Mouse (Mus musculus) kidney, adult 10 weeks (tissue): ENCODE measurements around the gene C130032M10Rik. TPM values are rescaled to one million over a fixed set of nuclear protein-coding genes. Genes with fewer than 3 reads are reported as not detected.

ENCODE experiments used
- polyA plus RNA-seq: library from polyadenylated mRNA; stranded (reverse); fragments of 350-450 nt; fragmentation: Illumina TruSeq; extraction: RNeasy Lipid Tissue Mini Kit (QIAGEN cat#74804); gene quantifications from one replicate; pipeline ENCODE4 v1.2.3, GENCODE M21; 2014; ENCODE audit warnings: low read depth, low replicate concordance

Gene C130032M10Rik
- polyA plus RNA-seq: not detected

DNA sequence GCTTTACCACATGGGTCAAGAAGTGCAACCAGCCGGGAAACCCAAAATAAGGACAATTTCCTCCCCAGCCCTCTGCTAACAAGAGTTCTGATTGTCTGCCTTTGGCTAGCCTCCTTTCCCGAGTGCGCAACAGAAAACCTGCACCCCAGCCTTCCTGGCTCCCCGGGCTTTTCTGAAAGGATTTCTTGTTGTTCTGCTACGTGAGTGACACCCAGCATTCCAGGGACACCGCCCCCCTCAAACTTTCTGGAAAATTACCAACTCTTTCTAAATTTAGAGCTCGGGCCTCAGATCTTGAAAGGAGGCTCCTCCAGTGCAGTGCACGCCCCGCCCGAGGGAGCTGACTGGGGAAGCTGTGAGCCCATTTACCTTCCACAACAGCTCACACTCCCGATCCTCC is at the start of gene C130032M10Rik:
TSS of gene C130032M10Rik (plus strand) at position 334 of the 400 bp plus-strand sequence.

DNA sequence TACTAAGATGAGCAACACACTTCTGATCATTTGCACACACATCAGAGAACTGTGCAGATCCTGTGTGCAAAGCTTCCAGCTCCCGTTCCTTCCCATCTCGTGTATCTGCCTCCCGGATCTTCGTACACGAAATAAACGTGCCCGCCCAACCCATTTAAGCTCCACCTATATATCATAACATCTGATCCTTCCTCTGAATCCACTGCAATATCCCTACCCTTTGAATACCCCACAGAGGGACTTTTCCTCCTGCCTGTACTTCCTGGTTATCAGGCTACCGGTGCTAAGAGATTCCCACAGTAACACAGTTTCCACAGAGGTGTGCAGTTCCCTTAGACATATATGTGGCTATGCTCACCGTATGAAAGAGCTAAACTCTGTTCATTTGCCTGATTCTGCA is 10.7 kb upstream of the C130032M10Rik start, which contains the start of gene Ccr4:
TSS of gene Ccr4 (minus strand) at position 101 of the 400 bp plus-strand sequence.

DNA sequence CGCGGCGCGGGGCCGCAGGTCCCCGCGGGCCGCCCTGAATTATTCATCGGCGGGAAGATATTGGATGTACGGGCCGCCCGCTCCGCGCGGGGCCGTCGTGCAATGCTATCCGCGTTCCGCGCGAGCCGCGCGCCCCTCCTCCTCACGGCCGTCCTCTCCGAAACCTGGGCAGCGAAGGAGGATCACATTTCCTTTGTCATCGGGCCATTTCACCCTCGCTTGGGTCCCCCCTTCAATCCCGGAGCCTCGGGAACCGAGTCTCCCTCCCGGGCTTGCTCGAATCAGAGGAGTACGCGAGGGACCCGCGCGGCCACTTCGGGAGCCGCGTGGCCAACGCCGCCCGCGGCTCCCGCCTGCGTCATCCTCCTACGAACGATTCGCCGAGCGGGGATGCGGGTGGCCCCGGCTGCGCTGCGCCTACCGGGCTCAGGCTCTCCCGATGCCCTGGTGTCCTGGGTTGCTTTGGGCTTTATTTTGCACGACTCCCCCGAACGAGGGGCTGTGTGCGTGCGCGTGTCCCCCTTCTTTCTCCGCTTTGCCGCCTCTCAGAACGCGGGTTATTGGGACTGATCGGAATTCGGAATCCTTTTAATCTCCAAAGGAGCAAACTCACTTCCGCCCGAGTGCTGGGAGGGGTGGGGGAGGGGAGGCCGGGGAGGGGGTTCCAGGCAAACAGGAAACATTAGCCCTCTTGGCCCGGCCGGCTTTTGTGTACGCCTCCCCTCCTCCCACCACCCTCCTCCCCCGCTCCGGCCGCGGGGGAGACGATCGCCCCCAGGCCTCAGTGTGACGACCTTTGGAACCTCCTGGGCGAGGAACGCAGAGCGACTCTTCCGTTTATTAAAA is 48.5 kb downstream of the C130032M10Rik start, which contains the start of gene Trim71:
TSS of gene Trim71 (minus strand) at position 609 of the 846 bp plus-strand sequence.

Other genes with a start within 250 kb of the C130032M10Rik start
- not detected for gene Bcl2a1c, start 185.6 kb upstream of the C130032M10Rik start, polyA plus RNA-seq
- gene Crtap, start 125.0 kb upstream of the C130032M10Rik start, polyA plus RNA-seq: 48.0 TPM
- 25.7 TPM for gene Glb1, start 114.6 kb upstream of the C130032M10Rik start, polyA plus RNA-seq
- gene Tmppe, start 114.6 kb upstream of the C130032M10Rik start, polyA plus RNA-seq: 2.0 TPM
- not detected for gene Ccr4, start 10.8 kb upstream of the C130032M10Rik start, polyA plus RNA-seq
- not detected for gene Trim71, start 48.7 kb downstream of the C130032M10Rik start, polyA plus RNA-seq
- 32.7 TPM for gene Cnot10, start 124.5 kb downstream of the C130032M10Rik start, polyA plus RNA-seq
- 52.2 TPM for gene Dync1li1, start 173.1 kb downstream of the C130032M10Rik start, polyA plus RNA-seq
- gene Cmtm6, start 215.4 kb downstream of the C130032M10Rik start, polyA plus RNA-seq: 118 TPM